Mouse (Mus musculus) ES-Bruce4 (cell line): Measurements from ENCODE around the gene S100pbp. TPM values are rescaled to one million over a fixed set of nuclear protein-coding genes. Genes with fewer than 3 reads are reported as not detected.

Source experiments
- H3K27ac ChIP-seq: 2 replicates; pipeline ENCODE4 v1.5.1; 2012; ENCODE audit warnings: low read length, inconsistent platforms; ENCODE audit not compliant: insufficient read depth
- H3K27me3 ChIP-seq: 2 replicates; pipeline ENCODE4 v1.6.1; 2012; ENCODE audit warnings: mild to moderate bottlenecking, low read length, inconsistent platforms; ENCODE audit not compliant: control insufficient read depth, poor library complexity, insufficient read depth, severe bottlenecking
- H3K36me3 ChIP-seq: 2 replicates; pipeline ENCODE4 v1.6.1; 2012; ENCODE audit warnings: inconsistent platforms, mild to moderate bottlenecking, low read length, moderate library complexity; ENCODE audit not compliant: control insufficient read depth, poor library complexity, insufficient read depth, severe bottlenecking
- H3K4me1 ChIP-seq: one replicate; pipeline ENCODE4 v1.8.1; 2011; ENCODE audit warnings: low read length; ENCODE audit not compliant: control insufficient read depth, insufficient read depth
- H3K4me3 ChIP-seq: 2 replicates; pipeline ENCODE4 v1.5.1; 2011; ENCODE audit warnings: low read depth, mild to moderate bottlenecking, low read length
- H3K9ac ChIP-seq: 2 replicates; pipeline ENCODE4 v1.6.1; 2012; ENCODE audit warnings: low read depth, mild to moderate bottlenecking, inconsistent platforms; ENCODE audit not compliant: poor library complexity, severe bottlenecking
- H3K9me3 ChIP-seq: replicated peaks from 2 replicates; pipeline ENCODE4 v1.6.1; 2012; ENCODE audit warnings: mild to moderate bottlenecking, low read length, inconsistent platforms; ENCODE audit not compliant: control insufficient read depth, poor library complexity, insufficient read depth, severe bottlenecking
- CTCF ChIP-seq: IDR thresholded peaks from one replicate; pipeline ENCODE4 v1.8.1; 2011; ENCODE audit warnings: low read depth, low read length
- EP300 ChIP-seq: IDR thresholded peaks from 2 replicates; pipeline ENCODE4 v1.6.1; 2011; ENCODE audit warnings: low read depth, low read length; ENCODE audit not compliant: insufficient read depth
- POLR2A ChIP-seq: IDR thresholded peaks from one replicate; pipeline ENCODE4 v1.8.1; 2011; ENCODE audit warnings: low read length; ENCODE audit not compliant: insufficient read depth
- polyA plus RNA-seq: library from polyadenylated mRNA; stranded (reverse); fragments of >200 nt; gene quantifications from 2 replicates; pipeline ENCODE4 v1.2.4, GENCODE M21; 2011; ENCODE audit warnings: low read depth; ENCODE audit not compliant: missing spikeins, insufficient read depth, insufficient read length

S100pbp gene
- polyA plus RNA-seq, 1 experiment = 83.5 TPM

- peak overlapping the region; percentile 51 for H3K27ac ChIP-seq
- no peaks in the 10 kb centered on the region for H3K27me3 ChIP-seq
- no peaks in the 10 kb centered on the region for H3K4me1 ChIP-seq
- TF ChIP-seq EP300 (no peak), POLR2A (no peak), CTCF (no peak)
- no peak overlapping the region for H3K9ac ChIP-seq
- no peak overlapping the region for H3K4me3 ChIP-seq
- 0 out of 2 replicates have a peak, but pooled peaks cover 2% of the 10 kb centered on the region for H3K9me3 ChIP-seq
- peaks cover 10% of the 10 kb centered on the region for H3K36me3 ChIP-seq
These were observed 27.8 kb downstream of the S100pbp start for GRCm38 (mm10) chr4:129161581-129162255.

- Histone ChIP-seq H3K9ac (no peak overlapping the region), H3K4me1 (no peaks in the 10 kb centered on the region), H3K9me3 (0 out of 2 replicates have a peak, but pooled peaks cover 2% of the 10 kb centered on the region), H3K27me3 (no peaks in the 10 kb centered on the region), H3K4me3 (no peak overlapping the region), H3K36me3 (peaks cover 10% of the 10 kb centered on the region), H3K27ac (no peak overlapping the region)
- TF ChIP-seq EP300 (no peak), POLR2A (no peak), CTCF (no peak)
These were observed 28.5 kb downstream of the S100pbp start for GRCm38 (mm10) chr4:129161076-129161475.

GRCm38 (mm10) chr4:129158549-129158948, 31.0 kb downstream of the S100pbp start:
- H3K9ac ChIP-seq = no peak overlapping the region
- H3K27me3 ChIP-seq = no peaks in the 10 kb centered on the region
- 0 out of 2 replicates have a peak, but pooled peaks cover 5% of the 10 kb centered on the region for H3K36me3 ChIP-seq
- H3K4me3 ChIP-seq = no peak overlapping the region
- TF ChIP-seq EP300 = no peak
- TF ChIP-seq POLR2A = no peak
- TF ChIP-seq CTCF = no peak
- no peaks in the 10 kb centered on the region for H3K9me3 ChIP-seq
- no peak overlapping the region for H3K27ac ChIP-seq
- no peaks in the 10 kb centered on the region for H3K4me1 ChIP-seq

- Histone ChIP-seq H3K9me3 (no peaks in the 10 kb centered on the region), H3K36me3 (0 out of 2 replicates have a peak, but pooled peaks cover 5% of the 10 kb centered on the region), H3K4me3 (no peak overlapping the region), H3K9ac (no peak overlapping the region), H3K27me3 (no peaks in the 10 kb centered on the region), H3K27ac (no peak overlapping the region), H3K4me1 (no peaks in the 10 kb centered on the region)
- no peak for TF ChIP-seq POLR2A
These were observed 32.0 kb downstream of the S100pbp start for GRCm38 (mm10) chr4:129157541-129157940.

GRCm38 (mm10) chr4:129151276-129151811, 38.2 kb downstream of the S100pbp start:
- TF ChIP-seq CTCF = no peak
- TF ChIP-seq POLR2A = no peak
- no peak for TF ChIP-seq EP300
- Histone ChIP-seq H3K9ac (no peak overlapping the region), H3K27ac (no peak overlapping the region), H3K4me3 (no peak overlapping the region), H3K4me1 (no peaks in the 10 kb centered on the region), H3K36me3 (peaks cover 10% of the 10 kb centered on the region), H3K27me3 (no peaks in the 10 kb centered on the region), H3K9me3 (no peaks in the 10 kb centered on the region)

- no peak overlapping the region for H3K9ac ChIP-seq
- H3K27me3 ChIP-seq = no peaks in the 10 kb centered on the region
- H3K36me3 ChIP-seq = peaks cover 7% of the 10 kb centered on the region
- H3K4me3 ChIP-seq = no peak overlapping the region
- H3K27ac ChIP-seq = no peak overlapping the region
- H3K4me1 ChIP-seq = no peaks in the 10 kb centered on the region
- no peak for TF ChIP-seq CTCF
- TF ChIP-seq EP300 = no peak
- no peak for TF ChIP-seq POLR2A
- H3K9me3 ChIP-seq = no peaks in the 10 kb centered on the region
These were observed 40.2 kb downstream of the S100pbp start for GRCm38 (mm10) chr4:129149321-129149720.
